Mouse (Mus musculus): ENCODE data around the gene Plin3.
A peak's percentile ranks its signal among the peaks of the same experiment; 100 is the strongest.

Plin3 gene

DNA sequence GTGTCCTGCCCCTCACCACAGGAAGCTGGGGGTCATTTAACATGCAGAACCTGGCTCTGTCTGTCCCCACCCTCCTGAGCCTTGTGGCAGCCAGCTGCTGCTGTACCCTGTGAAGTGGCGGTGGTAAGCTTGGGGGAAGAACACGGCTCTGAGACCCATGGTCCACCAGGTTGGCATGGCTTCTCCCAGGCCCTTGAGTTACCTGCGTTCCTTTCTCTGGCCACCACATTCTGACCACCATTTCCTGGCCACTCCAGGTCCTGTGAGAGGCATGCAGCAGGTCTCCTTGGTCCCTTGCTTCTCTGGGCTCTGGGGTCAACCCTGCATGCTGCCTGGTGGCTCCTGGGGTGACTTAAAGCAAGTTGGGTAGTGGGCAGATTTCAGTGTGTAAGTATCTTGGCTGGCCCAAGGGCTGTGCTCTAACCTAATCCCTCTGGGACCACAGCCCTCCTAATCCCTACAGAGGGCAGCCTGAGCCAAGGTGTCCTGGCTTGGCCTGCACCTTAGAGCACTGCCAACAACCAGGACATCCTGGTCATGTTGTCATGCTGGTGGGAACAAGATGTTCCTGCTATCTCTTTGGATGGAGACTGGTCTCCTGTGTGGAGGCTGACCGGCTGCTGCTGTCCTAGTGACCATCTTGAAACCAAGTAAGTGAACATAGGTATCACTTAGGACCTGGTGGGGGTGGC is at the start of gene Plin3:
TSS of gene Plin3 (minus strand) at position 343 of the 692 bp plus-strand sequence.
- no peak for DNase-seq (ENCODE audit: low spot score)

DNA sequence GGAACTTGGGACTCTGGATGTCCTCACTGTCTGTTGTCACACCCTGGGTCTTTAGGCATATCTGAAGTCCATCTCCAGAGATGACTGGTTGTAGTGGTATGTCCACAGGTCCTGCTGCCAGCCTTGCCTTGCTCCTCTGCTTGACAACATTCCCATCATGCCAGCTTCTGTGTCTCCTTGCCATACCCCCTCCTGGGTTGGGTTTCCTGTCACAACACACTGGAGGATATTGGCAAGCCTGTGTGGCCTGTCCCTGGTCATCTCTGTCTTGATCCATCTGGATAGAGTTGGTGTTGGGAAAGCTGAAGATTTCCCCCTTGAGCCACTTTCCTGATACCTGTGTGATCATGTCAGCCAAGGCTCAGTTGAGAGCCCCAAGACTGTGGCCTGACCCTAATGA is 48.0 kb upstream of the Plin3 start:
- no peak for DNase-seq (ENCODE audit: low spot score)

DNA sequence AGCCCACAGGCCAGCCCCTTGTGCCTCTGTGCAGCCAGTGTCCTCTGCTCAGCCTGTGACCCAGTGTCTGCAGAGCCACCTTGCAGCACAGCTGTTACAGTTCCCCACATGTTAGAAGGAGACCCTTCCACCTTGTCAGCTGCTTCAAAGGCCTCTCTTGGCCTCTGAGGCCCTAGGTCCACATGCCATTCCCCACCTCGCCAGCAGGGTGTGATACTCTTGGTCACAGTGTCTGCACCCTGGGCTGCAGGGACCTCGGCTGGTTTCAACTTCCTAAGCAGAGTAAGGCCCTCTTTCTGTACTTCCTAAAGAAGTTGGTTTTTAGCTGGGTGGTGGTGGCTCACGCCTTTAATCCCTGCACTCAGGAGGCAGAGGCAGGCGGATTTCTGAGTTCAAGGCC is 46.2 kb upstream of the Plin3 start:
- DNase-seq (ENCODE audit: low spot score): no peak

DNA sequence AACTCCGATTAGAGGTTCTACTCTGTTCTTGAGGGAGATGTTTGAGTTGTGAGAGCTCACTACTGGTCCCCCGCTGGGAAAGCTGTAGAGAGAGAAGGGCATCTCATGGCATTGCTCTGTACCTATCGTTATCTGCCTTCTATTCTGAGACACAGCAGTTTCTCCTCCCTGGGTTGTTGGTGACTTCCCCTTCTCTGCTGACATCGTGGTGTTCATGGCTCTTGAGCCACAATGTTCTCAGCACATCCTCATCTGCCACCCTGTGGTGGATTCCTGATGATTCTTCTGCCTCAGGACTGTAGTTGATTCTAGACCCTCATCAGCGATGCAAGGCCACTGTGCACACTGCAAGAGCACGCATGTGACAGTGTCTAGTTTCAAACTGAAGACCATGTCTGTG is 45.1 kb upstream of the Plin3 start:
- no peak for DNase-seq (ENCODE audit: low spot score)

DNA sequence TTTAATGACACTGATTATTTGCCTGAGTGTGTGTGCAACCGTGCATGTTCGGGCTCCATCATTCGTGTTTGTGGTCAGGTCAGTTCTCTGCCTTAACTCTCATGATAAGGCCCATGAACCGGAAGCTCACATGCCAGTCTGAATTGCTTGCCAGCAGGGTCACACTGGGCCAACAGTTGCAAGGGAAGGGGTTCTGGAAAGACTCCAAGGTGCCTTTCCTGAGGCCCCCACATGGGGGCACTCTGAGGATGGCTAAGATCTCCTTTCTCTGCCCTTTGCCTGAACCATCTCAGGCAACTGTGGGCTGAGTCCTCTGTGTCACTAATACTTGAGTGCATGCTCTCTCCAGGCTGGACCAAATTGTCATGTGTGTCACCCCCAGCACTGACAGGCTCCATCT is 44.5 kb upstream of the Plin3 start:
- DNase-seq (ENCODE audit: low spot score): no peak

DNA sequence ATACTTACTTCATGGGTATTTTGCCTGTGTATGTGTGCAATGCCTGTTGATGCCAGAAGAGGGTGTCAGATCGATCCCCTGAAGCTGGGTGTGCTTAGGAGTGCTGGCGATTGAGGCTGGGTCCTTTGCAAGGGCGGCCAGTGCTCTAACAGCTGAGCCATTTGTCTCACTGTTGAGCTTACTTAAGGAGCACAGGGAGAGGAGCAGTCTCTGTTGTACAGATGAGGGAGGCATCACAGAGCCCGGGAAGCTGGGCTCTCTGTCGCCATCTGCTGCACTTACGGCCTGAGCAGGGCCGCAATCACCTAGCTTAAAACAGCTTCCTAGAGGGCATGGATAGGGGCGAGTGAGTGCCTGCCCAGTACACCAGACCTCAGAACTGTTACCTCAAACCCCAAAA is 40.3 kb upstream of the Plin3 start:
- DNase-seq (ENCODE audit: low spot score): no peak

DNA sequence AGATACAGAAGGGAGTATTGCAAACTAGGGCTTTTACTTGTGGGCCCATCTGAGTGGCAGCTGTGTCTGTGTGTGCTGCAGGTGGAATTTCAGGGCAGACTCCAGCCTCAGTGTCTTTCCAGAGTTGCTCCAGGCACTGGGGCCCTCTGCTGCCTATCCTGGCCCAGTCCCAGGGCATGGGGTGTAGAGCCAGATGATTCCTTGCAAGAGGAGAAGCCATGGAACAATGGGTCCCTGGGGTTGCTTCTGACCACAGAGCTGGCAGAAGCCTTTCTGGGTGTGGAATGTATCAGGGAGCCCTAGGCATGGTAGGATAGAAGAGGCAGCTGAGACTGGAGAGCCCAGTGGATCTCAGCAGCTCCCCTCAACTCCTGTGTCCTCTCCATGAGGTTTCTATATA is 38.6 kb upstream of the Plin3 start:
- no peak for DNase-seq (ENCODE audit: low spot score)

DNA sequence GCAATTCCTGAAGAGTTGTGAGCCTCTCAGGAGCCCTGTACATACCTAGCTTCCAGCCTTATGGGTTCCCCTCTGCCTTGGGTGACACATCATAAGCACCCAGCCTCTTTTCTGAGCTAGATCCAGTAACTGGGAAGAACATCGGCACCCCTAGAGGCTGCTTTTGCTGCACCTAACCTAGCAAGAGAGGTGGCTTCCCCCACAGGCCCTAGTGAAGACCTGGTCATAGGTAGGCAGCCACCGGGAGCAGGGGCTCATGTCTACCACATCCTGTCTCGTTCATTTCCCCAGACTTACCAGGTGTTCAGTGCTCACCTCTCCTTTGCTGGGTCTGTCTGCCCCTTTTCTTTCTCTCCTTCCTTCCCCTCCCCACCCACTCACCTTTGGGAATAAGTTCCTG is 37.7 kb upstream of the Plin3 start:
- no peak for DNase-seq (ENCODE audit: low spot score)

DNA sequence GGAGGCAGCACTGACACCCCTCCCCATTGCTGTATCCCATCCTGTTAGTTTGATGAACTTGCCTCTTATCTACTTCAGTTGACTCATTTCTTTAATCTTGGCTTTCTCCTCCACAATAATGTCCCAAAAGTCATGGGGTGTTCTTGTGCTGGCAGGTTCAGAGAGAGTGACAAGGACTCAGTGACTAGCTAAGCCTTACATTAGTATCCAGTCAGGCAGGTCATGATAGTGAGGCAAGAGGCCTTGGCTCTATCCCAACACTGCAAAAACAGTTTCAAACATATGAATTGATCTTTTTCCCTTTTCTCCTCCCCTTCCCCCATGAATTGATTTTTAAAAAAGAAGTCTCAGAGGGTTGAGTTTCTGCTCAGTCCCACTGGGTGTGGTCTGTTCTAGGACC is 36.6 kb upstream of the Plin3 start:
- no peak for DNase-seq (ENCODE audit: low spot score)

DNA sequence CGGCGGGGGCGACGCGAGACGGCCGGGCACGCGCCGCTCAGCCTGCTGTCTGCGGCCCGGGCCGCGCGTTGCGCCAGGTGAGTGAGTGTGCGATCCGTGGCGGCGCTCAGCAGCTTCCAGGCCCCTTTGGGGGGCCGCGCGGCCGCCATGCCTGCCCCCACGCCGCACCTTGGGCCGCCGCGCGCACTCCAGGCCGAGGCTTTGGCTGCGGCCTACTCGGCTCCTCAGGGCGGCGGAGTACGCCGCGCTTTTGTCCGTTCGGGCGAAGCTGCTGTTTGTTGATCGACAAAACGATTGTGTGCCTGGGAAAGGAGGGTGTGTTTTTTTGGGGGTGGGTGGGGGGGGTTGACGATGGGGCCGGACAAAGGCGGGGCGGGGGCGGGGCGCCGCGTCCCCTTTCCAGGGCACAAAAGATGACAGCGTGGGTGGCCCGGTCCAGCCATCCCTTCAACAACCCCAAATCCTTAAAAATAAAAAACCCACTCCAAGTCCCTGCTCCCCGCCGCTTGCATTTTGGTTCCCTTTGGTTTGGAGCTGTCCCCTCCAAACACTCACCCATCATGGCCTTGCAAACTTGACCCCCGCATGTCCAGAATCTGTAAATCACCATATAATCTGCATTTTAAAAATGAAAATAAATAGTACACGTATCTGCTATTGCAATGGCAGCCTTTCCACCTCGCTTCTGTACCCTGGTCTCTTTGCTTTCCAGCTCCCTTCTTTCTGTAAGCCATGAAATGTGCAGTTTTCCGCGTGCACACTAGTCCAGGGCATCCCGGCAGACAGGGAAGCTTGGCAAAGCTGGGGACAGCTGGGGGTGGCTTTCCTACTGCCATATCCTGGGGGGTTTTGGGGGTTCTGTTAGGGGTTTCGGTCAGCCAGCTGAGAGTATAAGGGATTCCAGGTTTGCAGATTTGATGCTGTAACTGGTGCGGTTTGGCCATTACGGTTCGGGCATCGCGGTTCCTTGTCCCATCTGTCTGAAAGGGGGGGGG is 33.8 kb upstream of the Plin3 start:
- no peak for DNase-seq (ENCODE audit: low spot score)

DNA sequence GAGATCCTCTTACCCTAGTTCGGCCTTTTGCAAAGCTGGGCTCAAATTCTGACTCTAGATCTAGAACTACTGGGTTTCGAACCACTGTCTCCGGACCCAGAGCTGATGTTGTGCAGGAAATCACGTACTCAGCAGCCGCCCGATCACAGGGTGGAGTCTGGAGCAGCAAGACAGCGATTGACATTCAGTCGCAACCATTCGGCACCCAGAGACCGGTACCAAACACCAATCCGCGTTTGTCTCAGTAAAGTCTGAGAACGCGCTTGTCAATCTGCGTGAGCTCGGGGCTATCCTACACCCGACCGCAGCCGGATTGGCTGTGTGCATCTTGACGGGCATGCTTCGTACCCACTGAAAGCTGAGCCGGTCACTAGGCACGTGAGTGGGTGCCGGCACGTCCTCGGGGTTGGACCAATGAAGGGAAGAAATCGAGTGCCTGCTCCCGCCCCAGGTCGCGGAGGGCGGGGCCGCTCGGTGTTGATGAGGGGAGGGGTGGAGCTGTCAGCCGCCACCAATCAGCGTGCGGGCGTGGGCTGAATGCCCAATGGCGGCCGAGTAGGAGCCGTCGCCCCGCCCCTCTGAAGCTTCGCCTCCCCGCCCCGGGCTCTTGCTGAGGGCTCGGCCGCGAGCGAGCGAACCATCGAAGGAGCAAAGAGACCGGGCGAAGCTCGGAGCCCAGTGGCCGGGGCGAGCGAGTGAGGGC is 32.9 kb upstream of the Plin3 start, which contains the start of gene Kdm4b:
TSS of gene Kdm4b (plus strand) at position 613 of the 703 bp plus-strand sequence.
- DNase-seq (ENCODE audit: low spot score): peak; percentile 96

DNA sequence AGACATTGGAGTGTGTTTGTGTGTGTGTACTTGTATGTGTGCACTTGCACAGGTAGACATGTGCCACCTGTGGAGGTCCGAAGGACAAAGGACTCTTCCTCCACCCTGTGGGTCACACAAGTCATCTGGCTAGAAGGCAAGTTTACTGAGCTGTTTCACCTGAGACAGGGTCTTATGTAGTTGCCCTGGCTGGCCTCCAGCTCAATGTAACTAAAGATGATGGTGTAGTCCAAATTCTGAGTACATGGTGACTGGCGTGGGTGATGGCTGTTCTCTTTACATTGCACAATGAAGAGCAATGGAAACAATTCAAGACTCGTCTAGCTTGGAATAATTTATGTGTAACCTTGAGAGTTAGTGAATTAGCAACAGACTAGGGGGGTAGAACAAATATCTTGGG is 31.7 kb upstream of the Plin3 start:
- no peak for DNase-seq (ENCODE audit: low spot score)

DNA sequence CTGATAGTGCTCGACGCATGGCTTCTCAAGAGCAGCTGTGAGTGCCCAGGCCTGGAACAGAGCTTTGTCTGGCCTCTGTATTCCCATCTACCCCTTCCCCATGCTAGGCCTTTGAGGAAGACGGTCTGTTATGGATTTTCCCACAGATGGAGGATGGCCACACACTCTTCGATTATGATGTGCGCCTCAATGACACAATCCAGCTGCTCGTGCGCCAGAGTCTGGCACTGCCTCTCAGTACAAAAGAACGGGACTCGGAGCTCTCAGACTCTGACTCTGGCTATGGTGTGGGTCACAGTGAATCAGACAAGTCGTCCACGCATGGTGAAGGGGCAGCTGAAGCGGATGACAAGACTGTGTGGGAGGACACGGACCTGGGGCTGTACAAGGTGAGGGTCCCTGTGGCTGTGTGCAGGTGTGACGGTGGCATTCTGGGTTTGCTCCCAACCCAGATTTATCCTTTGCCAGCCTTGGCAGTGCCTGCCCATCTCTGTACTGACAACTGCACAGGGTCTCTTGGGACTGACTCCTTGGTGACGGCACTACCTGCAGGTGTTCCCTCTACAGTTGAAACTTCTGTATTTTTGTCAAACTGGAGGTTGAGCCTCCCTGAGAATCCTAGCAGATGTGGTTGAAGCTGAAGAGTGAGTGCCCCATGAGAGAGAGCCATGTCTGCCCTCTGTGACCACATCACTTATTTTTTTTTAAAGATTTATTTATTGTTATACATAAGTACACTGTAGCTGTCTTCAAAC is 16.7 kb upstream of the Plin3 start:
- DNase-seq (ENCODE audit: low spot score): no peak

DNA sequence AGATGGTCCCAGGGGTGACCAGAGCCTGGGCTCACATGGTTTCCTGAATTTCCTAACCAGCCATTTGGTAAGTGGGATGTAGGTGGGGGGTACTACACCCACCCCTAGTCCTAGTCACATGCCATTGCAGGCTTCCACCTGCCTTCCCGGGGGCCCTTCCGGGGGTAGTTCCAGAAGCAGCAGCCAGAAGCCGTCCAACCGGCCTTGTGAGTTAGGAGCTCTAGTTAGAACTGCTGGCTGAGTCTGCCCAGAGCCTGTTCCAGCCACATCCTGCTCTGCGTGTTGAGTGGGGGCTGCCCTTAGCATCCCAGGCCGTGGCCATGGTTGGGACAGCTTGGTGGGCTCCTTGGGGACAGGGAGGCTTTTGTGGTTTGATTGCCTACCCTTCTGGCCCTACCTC is 15.4 kb upstream of the Plin3 start:
- DNase-seq (ENCODE audit: low spot score): peak; percentile 53

DNA sequence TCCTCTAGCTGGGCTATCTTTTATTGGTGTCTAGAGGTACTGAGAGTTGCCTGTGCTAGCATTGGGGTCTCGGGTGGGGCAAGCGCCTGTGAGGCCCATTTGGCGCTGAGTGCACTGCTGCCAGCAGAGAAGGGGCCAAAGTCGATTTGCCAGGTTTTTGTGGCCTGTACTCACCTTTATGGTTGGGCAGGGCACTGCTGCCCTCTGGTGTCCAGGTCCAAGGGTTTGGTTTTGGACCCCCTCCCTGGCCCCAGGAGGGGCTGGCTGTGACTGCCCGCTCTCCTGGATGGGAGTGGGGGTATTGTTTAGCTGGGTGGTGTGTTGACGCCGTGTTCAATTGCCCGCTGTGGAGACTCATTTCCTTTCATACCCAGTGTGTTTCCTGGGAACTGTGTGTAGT is 13.2 kb upstream of the Plin3 start:
- DNase-seq (ENCODE audit: low spot score): no peak

DNA sequence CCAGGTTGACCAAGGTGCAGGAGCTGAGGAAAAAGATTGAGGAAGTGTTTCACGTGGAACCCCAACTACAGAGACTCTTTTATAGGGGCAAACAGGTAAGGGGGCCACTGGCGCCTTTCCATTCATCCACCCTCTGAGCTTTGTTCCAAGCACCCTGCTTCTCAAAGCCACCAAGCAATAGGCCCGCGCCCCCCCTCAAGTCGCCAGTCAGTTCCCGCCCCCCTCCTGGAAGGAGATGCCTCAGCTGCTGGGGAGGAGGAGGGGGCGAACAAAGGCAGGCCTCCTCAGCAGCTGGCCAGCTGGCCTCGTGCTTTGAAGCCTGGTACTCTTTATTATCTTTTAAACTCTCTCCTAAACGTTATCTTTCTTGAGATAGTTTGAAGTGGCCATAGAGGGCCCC is 12.5 kb upstream of the Plin3 start:
- DNase-seq (ENCODE audit: low spot score): no peak

DNA sequence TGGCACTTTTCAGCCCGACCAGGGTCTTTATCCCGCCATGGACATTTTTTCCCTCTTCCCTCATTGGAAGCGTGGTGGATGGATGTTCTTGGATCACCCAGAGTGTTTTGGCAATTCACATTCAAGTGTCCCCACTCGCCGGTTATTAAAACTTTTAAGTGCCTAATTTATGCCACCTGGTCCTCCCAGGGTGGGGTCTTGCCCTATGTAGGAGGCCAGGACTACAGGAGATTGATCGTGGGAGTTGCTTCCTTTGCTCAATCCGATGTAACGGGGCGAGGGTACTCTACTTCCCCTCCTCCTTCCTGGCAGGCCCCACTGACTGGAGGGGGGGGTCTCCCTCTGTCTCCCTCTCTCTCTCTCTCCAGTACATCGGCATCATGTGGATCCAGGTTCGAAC is 12.0 kb upstream of the Plin3 start:
- DNase-seq (ENCODE audit: low spot score): no peak

DNA sequence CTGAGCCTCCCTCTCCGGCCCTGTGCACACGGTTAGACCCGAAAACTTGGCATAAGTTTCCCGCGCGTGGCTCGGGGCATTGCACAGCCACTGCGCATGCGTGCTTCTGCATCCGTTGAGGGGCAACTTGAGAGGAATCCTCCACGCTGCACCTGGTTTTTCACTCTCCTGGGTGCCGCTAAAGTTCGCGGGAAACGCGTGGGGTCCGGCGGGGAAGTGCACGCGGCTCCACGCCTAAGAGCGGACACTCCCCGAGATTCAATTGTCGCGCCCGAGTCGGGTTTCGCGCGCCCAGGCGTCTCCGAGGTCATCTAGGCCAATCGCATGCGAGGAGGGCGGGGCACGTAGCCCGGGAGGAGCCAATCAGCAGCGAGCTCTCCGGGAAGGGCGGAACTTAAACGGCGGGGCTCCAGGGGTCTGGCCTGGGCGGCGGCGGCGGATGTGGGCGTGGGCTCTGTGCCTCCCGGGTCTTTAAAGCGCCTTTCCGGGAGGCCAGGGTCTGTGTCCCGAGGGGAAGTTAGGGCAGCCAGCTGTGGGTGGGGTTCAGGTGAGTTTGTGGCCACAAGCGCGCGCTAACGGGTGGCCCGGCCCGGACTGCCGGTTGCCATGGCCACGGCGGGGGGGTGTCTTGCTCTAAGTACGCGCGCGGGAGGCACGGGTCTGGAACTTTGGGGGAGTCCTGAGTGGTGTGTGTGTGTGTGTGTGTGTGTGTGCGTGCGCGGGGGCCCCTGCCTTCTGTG is 11.3 kb upstream of the Plin3 start:
- DNase-seq (ENCODE audit: low spot score): peak; percentile 93

DNA sequence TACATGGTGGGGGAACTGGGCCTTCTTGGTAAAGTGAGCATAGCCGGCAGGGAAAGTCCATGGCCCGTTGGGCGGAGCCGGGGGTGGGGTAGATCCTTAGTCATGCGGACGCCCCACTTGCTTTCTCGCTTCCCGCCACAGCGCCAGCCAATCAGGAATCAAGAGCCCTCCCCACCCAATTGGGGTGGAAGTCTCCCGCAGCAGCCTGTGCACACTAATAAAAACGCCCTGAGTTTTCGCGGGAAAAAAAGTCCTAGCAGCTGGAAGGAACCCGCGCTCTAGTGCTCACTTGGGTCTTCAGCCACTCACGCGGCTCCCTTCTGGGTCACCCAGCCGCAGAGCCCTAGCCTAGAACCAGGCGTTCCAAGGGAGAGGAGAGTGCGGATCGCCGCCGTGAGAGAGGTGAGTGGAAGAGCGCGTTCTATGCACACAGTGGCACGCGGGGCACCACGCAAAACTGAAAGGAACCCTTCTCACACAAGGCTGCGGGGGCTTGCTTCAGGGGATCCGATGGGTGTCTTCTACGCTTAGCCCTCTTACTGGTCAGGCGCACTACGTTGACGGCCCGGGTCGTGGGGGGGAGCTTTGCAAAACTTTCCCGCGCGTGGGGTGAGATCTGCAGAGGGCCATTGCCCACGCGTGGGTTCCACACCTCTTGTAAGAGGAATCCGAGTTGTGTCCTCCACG is 10.6 kb upstream of the Plin3 start, which contains the start of gene Uhrf1:
TSS of gene Uhrf1 (plus strand) at position 162 of the 687 bp plus-strand sequence.
- peak; percentile 68 for DNase-seq (ENCODE audit: low spot score)

DNA sequence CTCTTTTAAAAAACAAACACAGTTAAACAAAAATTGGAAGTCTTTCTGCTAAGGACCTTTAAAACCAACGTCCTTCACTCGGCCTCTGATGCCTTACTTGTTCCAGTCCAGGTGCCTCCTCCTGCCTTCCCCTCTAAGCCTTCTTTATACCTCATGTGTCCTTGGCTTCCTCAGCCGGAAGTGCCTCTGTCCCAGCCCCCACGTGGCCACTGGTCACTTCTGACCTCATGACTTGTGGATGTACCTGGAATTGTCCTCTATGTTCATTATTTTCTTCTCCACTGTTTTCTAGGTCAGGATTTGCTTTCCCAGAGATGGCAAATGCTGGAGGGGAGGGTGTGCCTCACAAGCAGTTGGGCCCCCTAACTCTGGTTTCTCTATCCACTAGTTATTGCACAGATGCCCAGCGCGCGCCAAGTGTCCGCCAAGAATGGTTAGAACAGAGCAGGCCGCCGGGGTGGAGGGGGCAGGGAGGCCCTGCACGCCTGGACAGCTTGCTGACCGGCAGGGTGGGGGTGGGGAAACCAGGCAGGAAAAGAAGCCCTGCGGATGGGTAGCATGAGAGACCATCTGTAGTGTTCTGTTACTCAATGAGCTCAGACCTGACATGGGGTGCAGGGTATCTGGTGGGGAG is 9.8 kb upstream of the Plin3 start:
- no peak for DNase-seq (ENCODE audit: low spot score)
